Mouse (Mus musculus): Measurements from ENCODE around the gene Lat2.

- no peak for TF ChIP-seq CTCF (IDR thresholded peaks at IDR 0.05; ENCODE audit: borderline replicate concordance, extremely low read depth, insufficient read depth, insufficient read length)
- no peak for TF ChIP-seq POLR2A (IDR thresholded peaks at IDR 0.05; ENCODE audit: borderline replicate concordance, extremely low read depth, insufficient read depth, insufficient read length, poor library complexity, severe bottlenecking)
These were observed 4.7 kb downstream of the Lat2 start for GRCm38 (mm10) chr5:134609916-134610643.

Data from brain, embryonic 14.5 days (tissue).